In the genomic region with DNA sequence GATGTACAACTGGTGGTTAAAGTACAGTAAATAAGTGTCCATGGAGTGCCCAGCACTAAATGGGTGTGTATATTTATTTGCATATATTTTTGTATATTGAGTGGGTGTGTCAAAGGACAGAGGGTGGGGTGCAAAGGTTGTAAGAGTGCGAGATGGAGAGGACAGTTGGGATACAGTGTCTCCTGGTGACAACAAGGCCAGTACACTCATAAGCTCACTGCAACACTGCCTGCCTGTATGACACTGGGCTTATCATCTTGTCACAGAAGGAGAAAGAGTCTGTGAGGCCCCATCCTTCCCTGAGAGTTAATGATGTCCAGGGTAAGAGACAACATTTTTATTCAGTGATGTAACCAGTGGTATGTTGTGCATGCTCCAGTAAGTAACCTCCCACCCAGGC, we compare ENCODE assay signal across 21 mouse cellular contexts.
"Had no signal": no experiment of that assay in that cellular context is flagged by ENCODE, and none has a peak within 500 bp of the region (broad histone marks: within the 10 kb centered on the region; RNA-seq: fewer than 3 reads in every experiment).

No protein-coding gene starts in this region.

- H3K27me3 ChIP-seq: intestine, embryonic 15.5 days; kidney, embryonic 15.5 days; megakaryocyte, embryonic 14.5 days; midbrain, embryonic 15.5 days; neural tube, embryonic 12.5 days; neural tube, embryonic 15.5 days; stomach, embryonic 15.5 days had no signal

- H3K9me3 ChIP-seq: intestine, embryonic 15.5 days; kidney, embryonic 15.5 days; megakaryocyte, embryonic 14.5 days; midbrain, embryonic 15.5 days; neural tube, embryonic 12.5 days; neural tube, embryonic 15.5 days; stomach, embryonic 15.5 days had no signal

- ATAC-seq: intestine, embryonic 15.5 days; lung, postnatal 0 days; midbrain, embryonic 15.5 days had no signal

- H3K4me3 ChIP-seq: intestine, embryonic 15.5 days; kidney, embryonic 15.5 days; left cerebral cortex, adult 2 months; megakaryocyte, embryonic 14.5 days; midbrain, embryonic 15.5 days; neural tube, embryonic 12.5 days; neural tube, embryonic 15.5 days; stomach, embryonic 15.5 days had no signal

- H3K36me3 ChIP-seq: intestine, embryonic 15.5 days; kidney, embryonic 15.5 days; midbrain, embryonic 15.5 days; neural tube, embryonic 12.5 days; neural tube, embryonic 15.5 days; stomach, embryonic 15.5 days had no signal

- H3K27ac ChIP-seq: intestine, embryonic 15.5 days; kidney, embryonic 15.5 days; left cerebral cortex, adult 2 months; macrophage; midbrain, embryonic 15.5 days; neural tube, embryonic 12.5 days; neural tube, embryonic 15.5 days; stomach, embryonic 15.5 days had no signal

- H3K4me1 ChIP-seq: intestine, embryonic 15.5 days; kidney, embryonic 15.5 days; midbrain, embryonic 15.5 days; neural tube, embryonic 12.5 days; neural tube, embryonic 15.5 days; stomach, embryonic 15.5 days had no signal

- DNase-seq: kidney, adult 11 months; kidney, adult 8-10 months; kidney, postnatal 10 days; kidney, postnatal 36 days; layer of hippocampus, postnatal 36 days; lung, embryonic 14.5 days; right cerebral cortex, adult 18-20 months; right cerebral cortex, postnatal 14 days; right cerebral cortex, postnatal 4 days; thymus, postnatal 25 days had no signal

- H3K4me2 ChIP-seq: intestine, embryonic 15.5 days; kidney, embryonic 15.5 days; liver, embryonic 11.5 days; lung, embryonic 14.5 days; midbrain, embryonic 15.5 days; neural tube, embryonic 12.5 days; neural tube, embryonic 15.5 days; stomach, embryonic 15.5 days had no signal

- H3K9ac ChIP-seq: intestine, embryonic 15.5 days; kidney, embryonic 15.5 days; lung, embryonic 14.5 days; midbrain, embryonic 15.5 days; neural tube, embryonic 12.5 days; neural tube, embryonic 15.5 days; stomach, embryonic 15.5 days had no signal
